Mouse (Mus musculus) ES-Bruce4 (cell line): Measurements from ENCODE around the gene Lrba. TPM values are rescaled to one million over a fixed set of nuclear protein-coding genes. Genes with fewer than 3 reads are reported as not detected.

Experiments
- H3K27ac ChIP-seq: 2 replicates; pipeline ENCODE4 v1.5.1; 2012; ENCODE audit warnings: low read length, inconsistent platforms; ENCODE audit not compliant: insufficient read depth
- H3K27me3 ChIP-seq: 2 replicates; pipeline ENCODE4 v1.6.1; 2012; ENCODE audit warnings: mild to moderate bottlenecking, low read length, inconsistent platforms; ENCODE audit not compliant: control insufficient read depth, poor library complexity, insufficient read depth, severe bottlenecking
- H3K36me3 ChIP-seq: 2 replicates; pipeline ENCODE4 v1.6.1; 2012; ENCODE audit warnings: inconsistent platforms, mild to moderate bottlenecking, low read length, moderate library complexity; ENCODE audit not compliant: control insufficient read depth, poor library complexity, insufficient read depth, severe bottlenecking
- H3K4me1 ChIP-seq: one replicate; pipeline ENCODE4 v1.8.1; 2011; ENCODE audit warnings: low read length; ENCODE audit not compliant: control insufficient read depth, insufficient read depth
- H3K4me3 ChIP-seq: 2 replicates; pipeline ENCODE4 v1.5.1; 2011; ENCODE audit warnings: low read depth, mild to moderate bottlenecking, low read length
- H3K9ac ChIP-seq: 2 replicates; pipeline ENCODE4 v1.6.1; 2012; ENCODE audit warnings: low read depth, mild to moderate bottlenecking, inconsistent platforms; ENCODE audit not compliant: poor library complexity, severe bottlenecking
- H3K9me3 ChIP-seq: replicated peaks from 2 replicates; pipeline ENCODE4 v1.6.1; 2012; ENCODE audit warnings: mild to moderate bottlenecking, low read length, inconsistent platforms; ENCODE audit not compliant: control insufficient read depth, poor library complexity, insufficient read depth, severe bottlenecking
- CTCF ChIP-seq: IDR thresholded peaks from one replicate; pipeline ENCODE4 v1.8.1; 2011; ENCODE audit warnings: low read depth, low read length
- EP300 ChIP-seq: IDR thresholded peaks from 2 replicates; pipeline ENCODE4 v1.6.1; 2011; ENCODE audit warnings: low read depth, low read length; ENCODE audit not compliant: insufficient read depth
- POLR2A ChIP-seq: IDR thresholded peaks from one replicate; pipeline ENCODE4 v1.8.1; 2011; ENCODE audit warnings: low read length; ENCODE audit not compliant: insufficient read depth
- polyA plus RNA-seq: library from polyadenylated mRNA; stranded (reverse); fragments of >200 nt; gene quantifications from 2 replicates; pipeline ENCODE4 v1.2.4, GENCODE M21; 2011; ENCODE audit warnings: low read depth; ENCODE audit not compliant: missing spikeins, insufficient read depth, insufficient read length

Gene Lrba
- polyA plus RNA-seq, 1 experiment, result 24.5 TPM

GRCm38 (mm10) chr3:86546471-86547250 lies 322.2 kb downstream of the Lrba start:
- 0 out of 2 replicates have a peak, but pooled peaks cover 2% of the 10 kb centered on the region for H3K27me3 ChIP-seq
- H3K9me3 ChIP-seq, result no peaks in the 10 kb centered on the region

GRCm38 (mm10) chr3:86547251-86547791 lies 322.8 kb downstream of the Lrba start:
- Histone ChIP-seq H3K36me3 (no peaks in the 10 kb centered on the region), H3K4me1 (no peaks in the 10 kb centered on the region), H3K27me3 (0 out of 2 replicates have a peak, but pooled peaks cover 2% of the 10 kb centered on the region), H3K4me3 (peak overlapping the region; percentile 53), H3K9me3 (no peaks in the 10 kb centered on the region), H3K9ac (peak overlapping the region; percentile 5), H3K27ac (no peak overlapping the region)
- TF ChIP-seq EP300 (no peak), CTCF (no peak), POLR2A (no peak)

More at GRCm38 (mm10) chr3:86546471-86547250, 322.2 kb downstream of the Lrba start:
- H3K36me3 ChIP-seq, result no peaks in the 10 kb centered on the region
- TF ChIP-seq EP300, result no peak
- no peak for TF ChIP-seq POLR2A
- no peak for TF ChIP-seq CTCF
- no peak overlapping the region for H3K27ac ChIP-seq
- H3K4me3 ChIP-seq, result peak overlapping the region; percentile 53
- no peaks in the 10 kb centered on the region for H3K4me1 ChIP-seq
- peak overlapping the region; percentile 5; the same call in 1 of the 2 replicates for H3K9ac ChIP-seq

GRCm38 (mm10) chr3:86548091-86549015 lies 323.9 kb downstream of the Lrba start, which contains the start of gene Mab21l2:
TSS of gene Mab21l2 (minus strand) at chr3:86548629.
- peak within 1 kb of the TSS; percentile 5 for H3K9ac ChIP-seq
- H3K27me3 ChIP-seq, result 0 out of 2 replicates have a peak, but pooled peaks cover 2% of the 10 kb centered on the region
- no peaks in the 10 kb centered on the region for H3K4me1 ChIP-seq
- H3K36me3 ChIP-seq, result no peaks in the 10 kb centered on the region
- TF ChIP-seq CTCF, result no peak
- TF ChIP-seq POLR2A, result no peak
- H3K9me3 ChIP-seq, result no peaks in the 10 kb centered on the region
- H3K27ac ChIP-seq, result no peak within 1 kb of the TSS
- H3K4me3 ChIP-seq, result peak within 1 kb of the TSS; percentile 53

DNA sequence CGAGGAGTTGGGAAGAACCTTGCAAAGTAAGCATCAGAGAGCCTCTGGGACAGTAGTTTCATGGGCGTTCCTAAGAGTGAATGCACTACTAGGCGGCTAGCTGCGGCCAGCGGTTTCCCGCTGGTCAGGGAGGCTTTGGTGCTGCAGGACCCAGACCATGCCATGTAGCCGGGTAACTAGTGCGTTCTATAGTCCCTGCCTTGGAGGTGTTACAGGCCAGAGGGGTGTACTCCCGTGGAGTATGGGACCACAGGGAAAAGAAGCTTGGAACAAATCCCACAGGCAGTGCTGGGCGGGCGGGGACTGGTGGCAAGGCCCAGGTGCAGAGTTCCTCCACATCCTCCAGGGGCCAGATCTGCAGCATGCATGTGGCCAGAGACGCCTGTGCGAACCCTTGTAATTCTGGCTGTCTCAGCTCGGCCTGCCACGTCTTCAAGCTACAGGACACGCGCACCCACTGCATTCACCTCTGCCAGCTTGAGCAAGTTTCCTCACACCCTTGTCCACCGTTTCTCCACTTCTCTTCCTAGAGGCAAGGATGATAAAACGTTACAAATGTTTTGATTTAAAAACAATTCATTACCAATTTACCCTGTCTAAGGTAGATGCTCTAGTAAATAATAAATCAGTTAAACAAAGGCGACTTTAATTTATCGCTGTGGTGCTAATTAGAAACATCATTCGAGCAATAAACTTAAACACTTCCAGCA lies 326.0 kb downstream of the Lrba start:
- TF ChIP-seq EP300 (no peak), POLR2A (no peak)
- no peaks in the 10 kb centered on the region for H3K9me3 ChIP-seq
- no peak overlapping the region; the same call in 1 of the 2 replicates for H3K9ac ChIP-seq
- no peaks in the 10 kb centered on the region for H3K36me3 ChIP-seq
- peak overlapping the region; percentile 38 for H3K4me3 ChIP-seq
- 0 out of 2 replicates have a peak, but pooled peaks cover 2% of the 10 kb centered on the region for H3K27me3 ChIP-seq
- H3K4me1 ChIP-seq, result no peaks in the 10 kb centered on the region
- H3K27ac ChIP-seq, result no peak overlapping the region

GRCm38 (mm10) chr3:86551011-86551728 lies 326.7 kb downstream of the Lrba start:
- Histone ChIP-seq H3K36me3 (no peaks in the 10 kb centered on the region), H3K4me3 (no peak overlapping the region), H3K27ac (no peak overlapping the region), H3K27me3 (no peaks in the 10 kb centered on the region), H3K4me1 (no peaks in the 10 kb centered on the region), H3K9me3 (no peaks in the 10 kb centered on the region), H3K9ac (no peak overlapping the region)
- TF ChIP-seq EP300 (no peak), POLR2A (no peak), CTCF (no peak)
